Mouse (Mus musculus) layer of hippocampus, postnatal 36 days (tissue): ENCODE data around the gene Mmrn2. TPM values are rescaled to one million over a fixed set of nuclear protein-coding genes. Genes with fewer than 3 reads are reported as not detected.

Experiments used
- DNase-seq, 2 experiments: peaks; one replicate each; pipeline ENCODE4 v3.0.0; 2022
- total RNA-seq, 2 experiments: library from RNA; stranded (reverse); gene quantifications; 2 replicates each; pipeline ENCODE4 v1.2.3; 2021

Gene Mmrn2
- total RNA-seq, result 1 to 10 TPM; 3.1 to 4.2 TPM

- DNase-seq, result no peak
These were observed at the start of gene Mmrn2 for GRCm38 (mm10) chr14:34375415-34375904. TSS of gene Mmrn2 (plus strand) at chr14:34375465.

GRCm38 (mm10) chr14:34326606-34327005 lies 48.7 kb upstream of the Mmrn2 start:
- no peak for DNase-seq

GRCm38 (mm10) chr14:34327618-34328017 lies 47.6 kb upstream of the Mmrn2 start:
- no peak for DNase-seq

GRCm38 (mm10) chr14:34330657-34331158 lies 44.6 kb upstream of the Mmrn2 start:
- no peak for DNase-seq

GRCm38 (mm10) chr14:34331886-34332285 lies 43.4 kb upstream of the Mmrn2 start:
- peak in 1 of 2 experiments; percentile 51 for DNase-seq

- peak in 1 of 2 experiments; percentile 62 for DNase-seq
These were observed 42.8 kb upstream of the Mmrn2 start for GRCm38 (mm10) chr14:34332476-34332875.

GRCm38 (mm10) chr14:34339446-34339845 lies 35.8 kb upstream of the Mmrn2 start:
- DNase-seq, result no peak

- no peak for DNase-seq
These were observed 33.3 kb upstream of the Mmrn2 start for GRCm38 (mm10) chr14:34341993-34342392.

GRCm38 (mm10) chr14:34343078-34343477 lies 32.2 kb upstream of the Mmrn2 start:
- no peak for DNase-seq

- DNase-seq, result no peak
These were observed 30.9 kb upstream of the Mmrn2 start for GRCm38 (mm10) chr14:34344361-34344760.

- no peak for DNase-seq
These were observed 29.3 kb upstream of the Mmrn2 start for GRCm38 (mm10) chr14:34345771-34346566.

GRCm38 (mm10) chr14:34347084-34347483 lies 28.2 kb upstream of the Mmrn2 start:
- no peak for DNase-seq

- no peak for DNase-seq
These were observed 27.0 kb upstream of the Mmrn2 start for GRCm38 (mm10) chr14:34348301-34348700.

GRCm38 (mm10) chr14:34349007-34349406 lies 26.3 kb upstream of the Mmrn2 start:
- no peak for DNase-seq

- no peak for DNase-seq
These were observed 23.6 kb upstream of the Mmrn2 start for GRCm38 (mm10) chr14:34351660-34352059.

GRCm38 (mm10) chr14:34352523-34352922 lies 22.7 kb upstream of the Mmrn2 start:
- no peak for DNase-seq

GRCm38 (mm10) chr14:34353326-34353725 lies 21.9 kb upstream of the Mmrn2 start:
- DNase-seq, result no peak

- no peak for DNase-seq
These were observed 20.8 kb upstream of the Mmrn2 start for GRCm38 (mm10) chr14:34354456-34354855.

GRCm38 (mm10) chr14:34355301-34355700 lies 20.0 kb upstream of the Mmrn2 start, which contains the start of gene Fam25c:
TSS of gene Fam25c (minus strand) at chr14:34355433.
- no peak for DNase-seq

GRCm38 (mm10) chr14:34357671-34358455 lies 17.4 kb upstream of the Mmrn2 start:
- DNase-seq, result peak in 1 of 2 experiments; percentile 26

GRCm38 (mm10) chr14:34359676-34360244 lies 15.5 kb upstream of the Mmrn2 start:
- DNase-seq, result no peak

- DNase-seq, result no peak
These were observed 15.0 kb upstream of the Mmrn2 start for GRCm38 (mm10) chr14:34360251-34360650.

GRCm38 (mm10) chr14:34362135-34362534 lies 13.1 kb upstream of the Mmrn2 start:
- DNase-seq, result no peak
